Mouse (Mus musculus): ENCODE data around the gene Mdp1.
A peak's percentile ranks its signal among the peaks of the same experiment; 100 is the strongest.

- peak; percentile 15; the same call in 1 of the 2 replicates for TF ChIP-seq CTCF (IDR thresholded peaks at IDR 0.05)
- peak; percentile 83 for TF ChIP-seq POLR2A (IDR thresholded peaks at IDR 0.05; ENCODE audit: insufficient read depth, low read depth, low read length)
Measured at GRCm38 (mm10) chr14:55671833-55672740, 11.8 kb upstream of the Mdp1 start, which contains the start of the genes Gmpr2 and Nedd8.

Measured in heart, adult 2 months (tissue).